Mouse (Mus musculus) small intestine, adult 2 months (tissue): ENCODE data around the gene Gm7694. TPM values are rescaled to one million over a fixed set of nuclear protein-coding genes. Genes with fewer than 3 reads are reported as not detected.

Experiments
- H3K27ac ChIP-seq: fragments of 200-500 bp; 2 replicates; pipeline ENCODE4 v1.5.1; 2012; ENCODE audit warnings: low read depth, low read length, control low read depth, inconsistent platforms; ENCODE audit not compliant: insufficient read depth
- H3K27me3 ChIP-seq: fragments of 200-500 bp; 2 replicates; pipeline ENCODE4 v1.6.1; 2012; ENCODE audit warnings: mild to moderate bottlenecking, moderate library complexity, low read length, inconsistent platforms; ENCODE audit not compliant: control insufficient read depth, insufficient read depth
- H3K36me3 ChIP-seq: fragments of 200-500 bp; 2 replicates; pipeline ENCODE4 v1.6.1; 2012; ENCODE audit warnings: mild to moderate bottlenecking, low read length, control low read depth, inconsistent platforms; ENCODE audit not compliant: control insufficient read depth, insufficient read depth
- H3K4me1 ChIP-seq: fragments of 200-500 bp; 2 replicates; pipeline ENCODE4 v1.6.1; 2012; ENCODE audit warnings: low read length, inconsistent platforms, mixed read lengths; ENCODE audit not compliant: control insufficient read depth, insufficient read depth, insufficient read length
- H3K4me3 ChIP-seq: fragments of 200-500 bp; 2 replicates; pipeline ENCODE4 v1.5.1; 2012; ENCODE audit warnings: low read depth, mild to moderate bottlenecking, control low read depth, inconsistent platforms, low read length, moderate library complexity
- CTCF ChIP-seq: fragments of 200-500 bp; IDR thresholded peaks from 2 replicates; pipeline ENCODE4 v1.5.1; 2012; ENCODE audit warnings: low read depth, mild to moderate bottlenecking, control low read depth, inconsistent platforms, low read length, moderate library complexity, mixed read lengths; ENCODE audit not compliant: insufficient replicate concordance, insufficient read length; ENCODE audit errors: extremely low read depth
- POLR2A ChIP-seq: fragments of 200-500 bp; IDR thresholded peaks from 2 replicates; pipeline ENCODE4 v1.6.1; 2012; ENCODE audit warnings: low read depth, mild to moderate bottlenecking, control low read depth, inconsistent platforms, low read length, moderate library complexity
- WGBS: fragments of 180-500 bp; shearing (Covaris S2); methylation state at CpG from one replicate; pipeline ENCODE4 v1.1.7; 2018; 5-methylcytosine and 5-hydroxymethylcytosine counted together
- polyA plus RNA-seq: library from polyadenylated mRNA; depleted of rRNA; stranded (reverse); fragments of >200 nt; gene quantifications from 2 replicates; pipeline ENCODE4 v1.2.3, GENCODE M21; 2012; rRNA removed

Gene Gm7694
- polyA plus RNA-seq, 1 experiment, result 17.6 TPM

- Histone ChIP-seq H3K4me3 (no peak overlapping the region), H3K27me3 (no peaks in the 10 kb centered on the region), H3K36me3 (no peaks in the 10 kb centered on the region), H3K27ac (no peak overlapping the region), H3K4me1 (no peaks in the 10 kb centered on the region)
- no peak for TF ChIP-seq POLR2A
- TF ChIP-seq CTCF, result no peak
- WGBS, result 54% methylated on average over 4 of the region's 4 CpGs
Measured at GRCm38 (mm10) chr1:170282415-170283129, 23.6 kb downstream of the Gm7694 start.

GRCm38 (mm10) chr1:170277016-170277415 is 29.1 kb downstream of the Gm7694 start, which contains the start of gene Sh2d1b1:
TSS of gene Sh2d1b1 (plus strand) at chr1:170277320.
- peak within 1 kb of the TSS; percentile 42 for H3K4me3 ChIP-seq
- H3K4me1 ChIP-seq, result no peaks in the 10 kb centered on the region
- H3K27ac ChIP-seq, result no peak within 1 kb of the TSS
- no peaks in the 10 kb centered on the region for H3K27me3 ChIP-seq
- TF ChIP-seq CTCF (no peak), POLR2A (no peak)
- H3K36me3 ChIP-seq, result no peaks in the 10 kb centered on the region
- WGBS, result 60% methylated on average over 3 of the region's 3 CpGs

- Histone ChIP-seq H3K27ac (no peak overlapping the region), H3K36me3 (no peaks in the 10 kb centered on the region), H3K27me3 (no peaks in the 10 kb centered on the region), H3K4me3 (no peak overlapping the region), H3K4me1 (no peaks in the 10 kb centered on the region)
- no peak for TF ChIP-seq CTCF
- no peak for TF ChIP-seq POLR2A
Measured at GRCm38 (mm10) chr1:170273252-170273651, 32.9 kb downstream of the Gm7694 start.

GRCm38 (mm10) chr1:170270696-170271095 is 35.4 kb downstream of the Gm7694 start:
- no peaks in the 10 kb centered on the region for H3K4me1 ChIP-seq
- TF ChIP-seq CTCF (no peak), POLR2A (no peak)
- WGBS, result 74% methylated on average over 4 of the region's 4 CpGs
- no peak overlapping the region for H3K27ac ChIP-seq
- no peaks in the 10 kb centered on the region for H3K36me3 ChIP-seq
- no peak overlapping the region for H3K4me3 ChIP-seq
- no peaks in the 10 kb centered on the region for H3K27me3 ChIP-seq

GRCm38 (mm10) chr1:170270281-170270680 is 35.9 kb downstream of the Gm7694 start:
- WGBS, result 78% methylated on average over 6 of the region's 6 CpGs
- H3K36me3 ChIP-seq, result no peaks in the 10 kb centered on the region
- no peaks in the 10 kb centered on the region for H3K4me1 ChIP-seq

GRCm38 (mm10) chr1:170255560-170255910 is 50.6 kb downstream of the Gm7694 start:
- no peaks in the 10 kb centered on the region for H3K4me1 ChIP-seq
- TF ChIP-seq CTCF (no peak), POLR2A (peak; percentile 35; the same call in 1 of the 2 replicates)
- H3K4me3 ChIP-seq, result peak overlapping the region; percentile 91
- no peaks in the 10 kb centered on the region for H3K36me3 ChIP-seq
- H3K27me3 ChIP-seq, result no peaks in the 10 kb centered on the region
- no peak overlapping the region for H3K27ac ChIP-seq
- WGBS, result 9% methylated on average over 32 of the region's 32 CpGs

More at GRCm38 (mm10) chr1:170270281-170270680, 35.9 kb downstream of the Gm7694 start:
- no peak for TF ChIP-seq CTCF
- TF ChIP-seq POLR2A, result no peak
- Histone ChIP-seq H3K4me3 (no peak overlapping the region), H3K27me3 (no peaks in the 10 kb centered on the region), H3K27ac (no peak overlapping the region)

GRCm38 (mm10) chr1:170254893-170255559 is 51.1 kb downstream of the Gm7694 start:
- TF ChIP-seq CTCF, result no peak
- no peak for TF ChIP-seq POLR2A
- H3K4me1 ChIP-seq, result no peaks in the 10 kb centered on the region
- peak overlapping the region; percentile 91 for H3K4me3 ChIP-seq
- WGBS, result 48% methylated on average over 30 of the region's 30 CpGs
- no peaks in the 10 kb centered on the region for H3K27me3 ChIP-seq
- no peak overlapping the region for H3K27ac ChIP-seq
- no peaks in the 10 kb centered on the region for H3K36me3 ChIP-seq

Other genes with a start within 250 kb of the Gm7694 start
- 4.0 and 4.4 TPM in 2 replicates for gene Ddr2, start 195.6 kb downstream of the Gm7694 start, polyA plus RNA-seq
- gene Uap1, start 131.4 kb downstream of the Gm7694 start, polyA plus RNA-seq, result 4.8 and 15.1 TPM in 2 replicates
- gene Uhmk1, start 90.9 kb downstream of the Gm7694 start, polyA plus RNA-seq, result 2.1 and 4.5 TPM in 2 replicates
- gene Sh2d1b2, start 73.6 kb downstream of the Gm7694 start, polyA plus RNA-seq, result not detected in 2 replicates
- 0.28 and 0.60 TPM in 2 replicates for gene Sh2d1b1, start 29.0 kb downstream of the Gm7694 start, polyA plus RNA-seq
- gene Spata46, start 2.5 kb upstream of the Gm7694 start, polyA plus RNA-seq, result not detected in 2 replicates